Mouse (Mus musculus) heart, postnatal 14 days (tissue): ENCODE measurements at regions not wholly inside any gene's neighbourhood (a gene's known extent, or its start where the extent isn't known, plus 50 kb on each side); places are given as distances from the start of the nearest gene placed in this dataset.

Source experiments
- DNase-seq, 2 experiments: peaks; one replicate each; pipeline ENCODE4 v3.0.0; 2021 to 2022
- intact Hi-C: fragments of 180-260 bp; cut with DNase I; formaldehyde crosslinking; loops from one replicate; pipeline ENCODE4 v1.15.1; 2025

- intact Hi-C loops: loop anchor here (5.0 kb wide), 1 partner anchor 75 kb away; no protein-coding TSS in a partner anchor
- DNase-seq: peak; percentile 9 to 23
Observed at GRCm38 (mm10) chr17:47112556-47113225, 102.3 kb upstream of the Ubr2 start.

GRCm38 (mm10) chr17:47110836-47111235 is 100.5 kb upstream of the Ubr2 start:
- intact Hi-C loops: loop anchor here (5.0 kb wide), 1 partner anchor 74 kb away; no protein-coding TSS in a partner anchor
- no peak for DNase-seq

GRCm38 (mm10) chr17:47104328-47104727 is 94.0 kb upstream of the Ubr2 start:
- intact Hi-C loops: no loop called here
- DNase-seq: no peak

- intact Hi-C loops: no loop called here
- no peak for DNase-seq
Observed at GRCm38 (mm10) chr17:47095191-47095590, 84.8 kb upstream of the Ubr2 start.

GRCm38 (mm10) chr17:47092076-47092475 is 81.7 kb upstream of the Ubr2 start:
- DNase-seq: no peak

GRCm38 (mm10) chr17:47089769-47090168 is 79.4 kb upstream of the Ubr2 start:
- DNase-seq: peak; percentile 18 to 24
- intact Hi-C loops: loop anchor here (5.0 kb wide), 1 partner anchor 47 kb away; no protein-coding TSS in a partner anchor

More at GRCm38 (mm10) chr17:47092076-47092475, 81.7 kb upstream of the Ubr2 start:
- intact Hi-C loops: no loop called here

GRCm38 (mm10) chr17:47069206-47069605 is 58.9 kb upstream of the Ubr2 start:
- no peak for DNase-seq
- intact Hi-C loops: no loop called here

- no peak for DNase-seq
- intact Hi-C loops: no loop called here
Observed at GRCm38 (mm10) chr17:47065307-47065901, 55.0 kb upstream of the Ubr2 start.

- DNase-seq: no peak
- intact Hi-C loops: no loop called here
Observed at GRCm38 (mm10) chr17:47064592-47065306, 54.4 kb upstream of the Ubr2 start.

- DNase-seq: no peak
- intact Hi-C loops: no loop called here
Observed at GRCm38 (mm10) chr17:47064006-47064405, 53.6 kb upstream of the Ubr2 start.

GRCm38 (mm10) chr17:47061031-47061620 is 50.8 kb upstream of the Ubr2 start:
- DNase-seq: no peak
- intact Hi-C loops: no loop called here
